Mouse (Mus musculus): ENCODE results near the gene Krtcap3.
A peak's percentile ranks its signal among the peaks of the same experiment; 100 is the strongest.

Gene Krtcap3

GRCm38 (mm10) chr5:31252795-31253545 lies 1.5 kb downstream of the Krtcap3 start:
- no peak for DNase-seq (ENCODE audit: extremely low read depth, low read depth)

- no peak for DNase-seq (ENCODE audit: extremely low read depth, low read depth)
Measured at GRCm38 (mm10) chr5:31253806-31254205, 2.3 kb downstream of the Krtcap3 start.

GRCm38 (mm10) chr5:31254452-31254851 lies 3.0 kb downstream of the Krtcap3 start:
- no peak for DNase-seq (ENCODE audit: extremely low read depth, low read depth)

GRCm38 (mm10) chr5:31254901-31255300 lies 3.4 kb downstream of the Krtcap3 start:
- no peak for DNase-seq (ENCODE audit: extremely low read depth, low read depth)

- no peak for DNase-seq (ENCODE audit: extremely low read depth, low read depth)
Measured at GRCm38 (mm10) chr5:31255381-31255780, 3.9 kb downstream of the Krtcap3 start.

- no peak for DNase-seq (ENCODE audit: extremely low read depth, low read depth)
Measured at GRCm38 (mm10) chr5:31255971-31256370, 4.5 kb downstream of the Krtcap3 start.

- no peak for DNase-seq (ENCODE audit: extremely low read depth, low read depth)
Measured at GRCm38 (mm10) chr5:31257616-31258015, 6.1 kb downstream of the Krtcap3 start.

GRCm38 (mm10) chr5:31266101-31266500 lies 14.6 kb downstream of the Krtcap3 start:
- DNase-seq (ENCODE audit: extremely low read depth, low read depth): no peak

- no peak for DNase-seq (ENCODE audit: extremely low read depth, low read depth)
Measured at GRCm38 (mm10) chr5:31267686-31268085, 16.2 kb downstream of the Krtcap3 start.

- no peak for DNase-seq (ENCODE audit: extremely low read depth, low read depth)
Measured at GRCm38 (mm10) chr5:31273018-31273417, 21.5 kb downstream of the Krtcap3 start.

- DNase-seq (ENCODE audit: extremely low read depth, low read depth): no peak
Measured at GRCm38 (mm10) chr5:31279245-31279988, 27.9 kb downstream of the Krtcap3 start.

- no peak for DNase-seq (ENCODE audit: extremely low read depth, low read depth)
Measured at GRCm38 (mm10) chr5:31288225-31288624, 36.7 kb downstream of the Krtcap3 start.

- no peak for DNase-seq (ENCODE audit: extremely low read depth, low read depth)
Measured at GRCm38 (mm10) chr5:31288655-31289054, 37.2 kb downstream of the Krtcap3 start.

GRCm38 (mm10) chr5:31289626-31290230 lies 38.2 kb downstream of the Krtcap3 start:
- DNase-seq (ENCODE audit: extremely low read depth, low read depth): peak; percentile 8

GRCm38 (mm10) chr5:31290521-31291360 lies 39.2 kb downstream of the Krtcap3 start, which contains the start of gene Ift172:
Gene Ift172, minus strand, starts transcription at chr5:31291116.
- peak; percentile 99 for DNase-seq (ENCODE audit: extremely low read depth, low read depth)

- no peak for DNase-seq (ENCODE audit: extremely low read depth, low read depth)
Measured at GRCm38 (mm10) chr5:31291361-31291688, 39.8 kb downstream of the Krtcap3 start.

GRCm38 (mm10) chr5:31294964-31295605 lies 43.6 kb downstream of the Krtcap3 start:
- no peak for DNase-seq (ENCODE audit: extremely low read depth, low read depth)

GRCm38 (mm10) chr5:31295606-31296141 lies 44.2 kb downstream of the Krtcap3 start, which contains the start of gene Fndc4:
Gene Fndc4, minus strand, starts transcription at chr5:31296080.
- no peak for DNase-seq (ENCODE audit: extremely low read depth, low read depth)

- no peak for DNase-seq (ENCODE audit: extremely low read depth, low read depth)
Measured at GRCm38 (mm10) chr5:31297047-31297757, 45.7 kb downstream of the Krtcap3 start, which contains the start of gene Gckr. Gene Gckr, plus strand, starts transcription at chr5:31297443.

GRCm38 (mm10) chr5:31297981-31298380 lies 46.5 kb downstream of the Krtcap3 start:
- no peak for DNase-seq (ENCODE audit: extremely low read depth, low read depth)
